Mouse (Mus musculus): ENCODE results near the gene Gm42517. TPM values are rescaled to one million over a fixed set of nuclear protein-coding genes. Genes with fewer than 3 reads are reported as not detected.

Gm42517 gene
- under 1 TPM; 0.53 to 0.76 TPM for total RNA-seq (2021)
- long read RNA-seq, experiment 1, result 0 reads
- long read RNA-seq, experiment 2, partial matches to known transcripts, result 0 of 3 reads
- long read RNA-seq, experiment 2, other reads (novel, unspliced or antisense), result 0 of 3 reads

GRCm38 (mm10) chr5:108367871-108368332, at the start of gene Gm42517:
Gene Gm42517, minus strand, starts transcription at chr5:108367922.
- no peak for DNase-seq (ENCODE audit: low spot score in 2 of 2)

GRCm38 (mm10) chr5:108414711-108415110, 47.0 kb upstream of the Gm42517 start:
- DNase-seq (ENCODE audit: low spot score in 2 of 2), result no peak

GRCm38 (mm10) chr5:108406977-108407376, 39.3 kb upstream of the Gm42517 start:
- no peak for DNase-seq (ENCODE audit: low spot score in 2 of 2)

GRCm38 (mm10) chr5:108405460-108405859, 37.7 kb upstream of the Gm42517 start:
- no peak for DNase-seq (ENCODE audit: low spot score in 2 of 2)

GRCm38 (mm10) chr5:108403453-108403852, 35.7 kb upstream of the Gm42517 start:
- DNase-seq (ENCODE audit: low spot score in 2 of 2), result no peak

GRCm38 (mm10) chr5:108389744-108390143, 22.0 kb upstream of the Gm42517 start:
- no peak for DNase-seq (ENCODE audit: low spot score in 2 of 2)

GRCm38 (mm10) chr5:108388201-108388600, 20.5 kb upstream of the Gm42517 start, which contains the start of gene Pde6b:
Gene Pde6b, plus strand, starts transcription at chr5:108388391.
- no peak for DNase-seq (ENCODE audit: low spot score in 2 of 2)

GRCm38 (mm10) chr5:108386449-108386848, 18.7 kb upstream of the Gm42517 start:
- DNase-seq (ENCODE audit: low spot score in 2 of 2), result no peak

GRCm38 (mm10) chr5:108385632-108386031, 17.9 kb upstream of the Gm42517 start:
- no peak for DNase-seq (ENCODE audit: low spot score in 2 of 2)

GRCm38 (mm10) chr5:108378346-108378745, 10.6 kb upstream of the Gm42517 start:
- no peak for DNase-seq (ENCODE audit: low spot score in 2 of 2)

- DNase-seq (ENCODE audit: low spot score in 2 of 2), result no peak
Measured at GRCm38 (mm10) chr5:108376059-108376458, 8.3 kb upstream of the Gm42517 start.

GRCm38 (mm10) chr5:108374079-108374478, 6.4 kb upstream of the Gm42517 start:
- DNase-seq (ENCODE audit: low spot score in 2 of 2), result no peak

- no peak for DNase-seq (ENCODE audit: low spot score in 2 of 2)
Measured at GRCm38 (mm10) chr5:108369964-108370363, 2.2 kb upstream of the Gm42517 start.

GRCm38 (mm10) chr5:108368851-108369621, 1.3 kb upstream of the Gm42517 start:
- DNase-seq (ENCODE audit: low spot score in 2 of 2), result no peak

GRCm38 (mm10) chr5:108368446-108368845, 724 bp upstream of the Gm42517 start:
- DNase-seq (ENCODE audit: low spot score in 2 of 2), result no peak

GRCm38 (mm10) chr5:108366984-108367841, 509 bp downstream of the Gm42517 start:
- DNase-seq (ENCODE audit: low spot score in 2 of 2), result no peak

GRCm38 (mm10) chr5:108366328-108366983, 1.3 kb downstream of the Gm42517 start:
- DNase-seq (ENCODE audit: low spot score in 2 of 2), result no peak

- DNase-seq (ENCODE audit: low spot score in 2 of 2), result no peak
Measured at GRCm38 (mm10) chr5:108362330-108362729, 5.4 kb downstream of the Gm42517 start.

GRCm38 (mm10) chr5:108360211-108360610, 7.5 kb downstream of the Gm42517 start:
- DNase-seq (ENCODE audit: low spot score in 2 of 2), result no peak

- DNase-seq (ENCODE audit: low spot score in 2 of 2), result no peak
Measured at GRCm38 (mm10) chr5:108359491-108359890, 8.2 kb downstream of the Gm42517 start.

- no peak for DNase-seq (ENCODE audit: low spot score in 2 of 2)
Measured at GRCm38 (mm10) chr5:108357862-108358261, 9.9 kb downstream of the Gm42517 start.
